Mouse (Mus musculus): ENCODE results near the gene Astn2. TPM values are rescaled to one million over a fixed set of nuclear protein-coding genes. Genes with fewer than 3 reads are reported as not detected.

Astn2 gene
- total RNA-seq, 2 experiments from 2014 or later: not detected

- no peak for ATAC-seq (replicated peaks; ENCODE audit: poor library complexity)
Observed at GRCm38 (mm10) chr4:65475925-65476560, 928.4 kb downstream of the Astn2 start.

DNA sequence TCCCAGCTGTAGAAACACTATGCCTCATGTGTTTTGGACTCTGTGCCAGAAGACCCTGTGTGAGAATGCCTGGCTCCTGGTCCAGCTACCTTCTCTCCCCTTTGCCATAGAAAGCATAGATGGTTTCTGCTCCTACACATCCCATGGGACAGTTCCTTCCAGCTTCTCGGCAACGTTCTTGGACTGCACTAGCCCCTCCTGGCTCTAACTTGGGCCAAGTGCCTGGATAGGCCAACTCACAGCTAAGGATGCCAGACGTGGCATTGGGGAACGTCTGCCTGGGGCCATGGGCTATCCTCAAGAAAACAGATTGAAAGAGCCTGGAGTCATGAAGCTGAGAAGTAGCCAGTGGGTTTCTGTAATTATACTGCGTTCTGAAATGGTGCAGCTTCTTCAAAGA lies 931.3 kb downstream of the Astn2 start:
- no peak for ATAC-seq (replicated peaks; ENCODE audit: poor library complexity)

DNA sequence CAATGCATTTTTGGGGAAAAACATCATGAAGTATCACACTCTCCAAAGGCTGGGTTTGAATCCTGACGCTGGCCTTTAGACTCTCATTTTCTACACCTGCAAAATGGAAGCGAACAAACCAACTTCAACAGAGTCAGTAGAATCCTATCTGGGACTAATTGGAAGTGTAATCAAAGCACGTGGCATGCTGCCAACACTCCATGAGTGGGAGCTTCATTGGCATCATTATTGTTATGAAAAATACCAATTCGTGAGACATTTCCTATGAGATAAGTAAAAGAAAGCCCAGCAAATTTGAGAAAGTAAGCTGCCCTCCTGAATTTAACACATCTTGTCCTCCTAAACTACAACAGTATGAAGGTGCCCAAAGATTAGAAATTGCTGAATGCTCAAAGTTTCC lies 955.2 kb downstream of the Astn2 start:
- ATAC-seq (replicated peaks; ENCODE audit: poor library complexity): no peak

DNA sequence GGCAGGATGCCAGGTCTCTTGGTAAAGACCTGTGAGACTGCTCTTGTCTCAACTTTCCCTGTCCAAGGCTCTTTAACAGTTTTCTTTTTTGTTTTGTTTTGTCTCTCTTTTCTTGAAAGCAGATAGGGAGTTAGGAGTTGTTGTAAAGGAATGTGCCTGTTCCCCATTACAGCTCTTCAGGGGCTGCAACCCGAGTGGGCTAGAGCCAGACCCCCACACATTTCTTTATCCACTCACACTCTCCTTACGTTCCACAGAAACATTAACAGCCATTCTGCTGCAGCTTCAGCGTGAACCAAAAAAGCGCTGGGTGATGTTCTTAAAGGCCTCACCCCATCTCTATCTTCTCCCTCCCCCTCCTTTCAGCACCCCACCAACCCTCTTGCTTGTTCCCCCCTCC lies 962.7 kb downstream of the Astn2 start:
- ATAC-seq (replicated peaks; ENCODE audit: poor library complexity): no peak

DNA sequence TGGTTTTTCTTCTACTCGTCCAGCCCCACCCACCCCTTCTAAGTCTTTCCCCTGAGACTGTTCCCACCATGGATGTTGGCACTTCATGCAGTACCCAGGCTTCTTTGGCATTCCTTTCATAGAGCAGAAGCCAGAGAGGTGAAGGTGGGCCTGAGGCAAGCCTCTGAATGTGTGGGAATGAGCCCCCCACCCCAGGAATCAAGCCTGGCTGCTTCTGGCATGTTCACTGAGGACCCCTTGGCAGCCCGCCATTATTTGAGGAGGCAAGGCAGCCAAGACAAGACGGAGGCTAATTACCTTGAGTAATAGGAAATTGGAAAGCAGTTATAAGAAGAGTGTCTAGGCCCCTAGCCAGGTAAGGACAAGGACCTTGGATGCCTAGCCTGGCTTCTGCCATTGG lies 973.6 kb downstream of the Astn2 start:
- no peak for ATAC-seq (replicated peaks; ENCODE audit: poor library complexity)

GRCm38 (mm10) chr4:65427480-65427879 lies 976.9 kb downstream of the Astn2 start:
- no peak for ATAC-seq (replicated peaks; ENCODE audit: poor library complexity)

- no peak for ATAC-seq (replicated peaks; ENCODE audit: poor library complexity)
Observed at GRCm38 (mm10) chr4:65426437-65426836, 978.0 kb downstream of the Astn2 start.

DNA sequence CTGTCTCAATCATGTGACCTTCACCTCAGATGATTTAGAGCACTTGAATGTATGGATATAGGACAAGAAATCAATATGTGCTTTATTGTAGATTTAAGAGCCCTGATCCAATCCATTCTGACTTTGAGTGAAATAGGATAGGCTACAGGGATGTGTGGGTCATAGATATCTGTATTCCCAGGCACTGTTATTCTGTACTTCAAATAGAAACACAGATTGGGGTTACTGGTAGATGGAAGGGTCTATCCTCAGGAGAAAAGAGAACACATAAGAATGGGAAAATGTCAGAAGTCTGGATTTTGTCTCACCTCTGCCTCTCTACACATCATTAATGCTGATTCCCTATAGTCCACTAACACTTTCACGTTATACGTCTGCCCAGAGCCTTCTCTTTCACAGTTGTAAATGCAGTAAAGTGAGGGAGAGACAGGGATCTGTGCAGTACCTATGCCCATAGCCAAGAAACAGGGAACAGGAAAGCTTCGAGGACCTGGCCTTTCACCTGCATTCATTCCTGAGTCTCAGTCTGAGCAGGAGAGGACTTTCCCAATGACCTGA lies 981.3 kb downstream of the Astn2 start:
- no peak for ATAC-seq (replicated peaks; ENCODE audit: poor library complexity)

DNA sequence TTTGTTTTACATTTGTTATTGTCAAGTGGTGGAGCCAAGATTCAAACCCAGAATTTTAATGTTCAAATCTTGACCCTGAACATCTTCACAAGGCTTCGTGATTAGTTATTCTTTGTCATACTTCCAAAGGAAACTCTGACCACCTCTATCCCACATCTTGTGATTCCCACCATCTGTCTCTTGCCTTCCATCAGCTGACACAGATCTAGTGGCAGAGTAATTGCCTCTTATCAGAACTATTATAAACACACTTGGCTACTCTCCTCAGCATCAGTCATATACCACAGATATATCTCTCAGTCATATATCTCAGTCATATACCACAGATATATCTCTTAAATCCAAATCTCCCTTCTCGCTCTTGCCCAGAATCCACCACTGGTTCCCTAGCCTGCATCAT lies 983.1 kb downstream of the Astn2 start:
- no peak for ATAC-seq (replicated peaks; ENCODE audit: poor library complexity)

- peak; percentile 52 for ATAC-seq (replicated peaks; ENCODE audit: poor library complexity)
Observed at GRCm38 (mm10) chr4:65420511-65420931, 983.9 kb downstream of the Astn2 start.

DNA sequence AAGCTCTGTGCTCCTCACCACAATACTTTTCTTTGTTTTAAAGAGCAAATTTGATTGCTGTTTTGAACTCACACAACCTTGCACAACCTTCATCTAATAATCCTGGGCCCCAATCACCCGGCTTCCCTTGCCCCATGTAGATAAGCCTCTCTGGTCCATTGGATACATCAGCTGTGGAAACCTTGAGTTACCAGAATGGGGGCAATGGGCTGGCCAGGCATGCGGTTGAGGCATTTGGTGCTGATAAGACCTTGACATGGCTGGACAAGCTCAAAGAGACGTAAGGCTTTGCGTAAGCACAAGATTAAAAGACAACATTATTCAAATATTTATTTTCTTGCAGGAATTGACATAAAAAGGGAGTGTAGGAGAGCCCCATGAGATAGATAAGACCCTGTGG lies 988.9 kb downstream of the Astn2 start:
- no peak for ATAC-seq (replicated peaks; ENCODE audit: poor library complexity)

DNA sequence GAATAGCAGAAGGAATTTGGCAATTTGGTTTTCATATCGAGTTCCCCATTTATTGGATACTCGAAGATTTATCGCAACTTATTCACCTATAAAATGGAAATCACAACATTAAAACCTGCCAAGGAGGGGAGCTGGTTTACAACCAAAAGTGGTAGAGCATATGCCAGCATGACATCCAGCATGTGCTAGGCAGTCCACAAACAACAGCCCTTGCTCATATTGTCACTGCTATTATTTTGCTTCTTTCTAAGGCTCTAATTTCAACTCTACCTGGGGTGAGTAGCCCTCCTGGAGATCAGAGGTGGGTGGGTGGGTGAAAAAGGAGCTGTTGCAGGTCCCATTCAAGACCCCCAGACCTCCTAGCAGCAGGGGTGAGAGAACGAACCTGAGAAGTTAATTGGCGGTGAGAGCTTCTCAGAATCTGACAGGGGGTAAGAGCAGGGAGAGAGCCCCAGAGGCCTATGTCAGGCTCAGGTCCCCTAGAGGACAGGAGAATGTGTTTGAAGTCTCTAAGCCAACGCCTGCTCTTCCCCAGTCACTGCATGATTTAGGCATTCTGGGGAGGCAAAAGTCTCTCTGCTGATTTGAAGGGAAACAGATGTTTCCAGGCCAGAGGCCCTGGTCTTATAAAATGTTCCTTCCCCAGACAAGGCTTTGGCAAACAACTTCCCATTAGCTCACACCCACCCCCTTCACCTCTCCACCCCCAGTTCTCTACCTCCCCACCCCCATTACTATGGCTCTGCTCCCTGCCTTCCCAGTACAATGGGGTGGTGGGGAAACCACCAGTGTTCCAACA lies 1001.4 kb downstream of the Astn2 start:
- peak; percentile 37; the same call in 1 of the 2 replicates for ATAC-seq (replicated peaks; ENCODE audit: poor library complexity)

GRCm38 (mm10) chr4:65402286-65402685 lies 1002.1 kb downstream of the Astn2 start:
- no peak for ATAC-seq (replicated peaks; ENCODE audit: poor library complexity)

- ATAC-seq (replicated peaks; ENCODE audit: poor library complexity): no peak
Observed at GRCm38 (mm10) chr4:65399457-65399856, 1005.0 kb downstream of the Astn2 start.

DNA sequence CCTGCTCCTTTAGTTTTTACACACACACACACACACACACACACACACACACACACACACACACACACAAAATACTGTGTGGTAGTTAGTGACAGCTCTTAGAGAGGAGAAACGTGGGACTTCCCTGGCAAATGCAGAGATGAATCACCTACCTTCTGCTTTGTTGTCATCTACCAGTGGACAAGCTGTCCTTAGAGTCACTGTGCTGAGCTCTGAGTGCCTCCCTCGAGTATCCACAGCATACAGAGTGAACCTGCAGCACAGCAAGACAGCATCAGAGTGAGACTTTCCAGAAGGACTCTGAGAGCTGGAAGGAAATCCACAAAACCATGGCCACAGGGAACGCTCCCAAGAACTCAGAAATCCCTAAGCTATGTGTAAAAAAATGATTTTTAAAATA lies 1007.6 kb downstream of the Astn2 start:
- ATAC-seq (replicated peaks; ENCODE audit: poor library complexity): no peak

DNA sequence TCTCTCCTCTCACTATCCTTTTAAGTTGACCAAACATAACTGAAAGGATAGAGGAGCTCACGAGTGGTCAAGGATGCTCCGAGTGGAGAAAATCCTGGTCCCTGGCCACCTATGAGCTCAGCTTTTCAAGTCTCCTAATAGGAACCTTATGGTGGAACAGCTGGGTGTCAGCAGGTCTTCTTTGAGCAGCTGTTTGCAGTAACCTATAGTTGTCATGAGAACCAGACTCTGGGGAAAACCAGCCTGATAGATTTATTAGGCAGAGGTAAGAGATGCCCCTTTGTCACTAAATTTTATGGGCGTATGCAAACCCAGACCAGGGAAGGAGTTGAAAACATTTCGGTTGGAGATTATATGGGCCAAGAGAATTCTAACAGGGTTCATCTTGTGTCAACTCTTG lies 1013.4 kb downstream of the Astn2 start:
- no peak for ATAC-seq (replicated peaks; ENCODE audit: poor library complexity)

DNA sequence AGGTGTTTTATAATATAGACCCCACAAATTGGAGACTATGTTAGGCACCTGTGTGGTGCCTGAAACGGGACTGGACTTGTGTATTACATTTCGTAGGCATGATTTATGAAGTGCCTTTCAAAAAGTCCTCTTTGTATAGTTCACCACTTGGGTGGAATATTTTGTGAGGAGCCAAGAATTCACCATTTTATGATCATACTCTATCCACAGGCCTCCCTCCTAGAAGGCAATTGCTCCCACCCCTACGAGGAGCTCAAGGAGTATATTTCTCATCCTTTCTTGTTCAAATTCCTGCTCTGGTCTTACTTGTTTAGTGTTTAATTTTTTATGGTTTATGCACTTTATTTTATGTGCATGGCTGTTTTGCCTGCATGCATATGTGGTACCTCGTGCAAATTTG lies 1021.3 kb downstream of the Astn2 start:
- no peak for ATAC-seq (replicated peaks; ENCODE audit: poor library complexity)

DNA sequence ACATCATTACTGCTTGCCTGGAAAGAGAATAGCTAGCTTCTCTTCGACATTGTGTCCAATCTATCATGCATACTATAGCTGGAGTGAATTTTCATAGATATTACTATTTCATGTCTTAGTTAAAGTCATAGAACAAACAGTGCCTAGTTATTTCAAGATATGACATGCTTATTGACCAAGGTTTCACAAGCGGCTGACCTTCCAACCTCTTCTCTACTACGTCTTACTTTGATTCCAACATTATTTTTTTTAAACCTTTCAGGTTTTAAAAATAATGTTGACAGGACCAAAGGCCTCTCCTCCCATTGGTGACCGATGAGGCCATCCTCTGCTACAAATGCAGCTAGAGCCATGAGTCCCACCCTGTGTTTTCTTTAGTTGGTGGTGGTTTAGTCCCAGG lies 1025.0 kb downstream of the Astn2 start:
- ATAC-seq (replicated peaks; ENCODE audit: poor library complexity): no peak

GRCm38 (mm10) chr4:65376571-65376970 lies 1027.8 kb downstream of the Astn2 start:
- no peak for ATAC-seq (replicated peaks; ENCODE audit: poor library complexity)

DNA sequence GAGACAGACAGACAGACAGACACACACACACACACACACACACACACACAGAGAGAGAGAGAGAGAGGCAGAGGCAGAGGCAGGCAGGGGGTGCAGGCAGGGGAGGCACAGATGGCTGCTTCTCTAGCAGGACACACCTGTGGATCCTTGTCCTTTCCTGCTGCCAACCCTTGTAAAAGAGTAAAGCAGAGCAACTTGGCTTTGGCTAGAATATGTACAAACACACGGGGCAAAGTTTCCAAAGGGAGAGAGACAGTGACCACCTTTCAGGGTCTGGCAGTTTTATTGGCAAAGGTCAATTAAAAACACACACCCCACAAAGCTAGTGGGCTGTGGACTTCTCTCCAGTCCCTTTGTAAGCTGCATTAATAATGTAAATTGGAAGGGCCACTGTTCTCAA lies 1030.6 kb downstream of the Astn2 start:
- no peak for ATAC-seq (replicated peaks; ENCODE audit: poor library complexity)

- no peak for ATAC-seq (replicated peaks; ENCODE audit: poor library complexity)
Observed at GRCm38 (mm10) chr4:65372731-65373130, 1031.7 kb downstream of the Astn2 start.

GRCm38 (mm10) chr4:65367135-65367534 lies 1037.3 kb downstream of the Astn2 start:
- no peak for ATAC-seq (replicated peaks; ENCODE audit: poor library complexity)
